ENCODE assay signal across 16 mouse cellular contexts in genomic region chr14:60773476-60773875, GRCm38 (mm10). TPM values are rescaled to one million over a fixed set of nuclear protein-coding genes. Genes with fewer than 3 reads are reported as not detected.
A peak's percentile ranks its signal among the peaks of the same experiment; 100 is the strongest.
DNase-seq lines count a peak whose midpoint lies in the region; ATAC-seq and TF ChIP-seq lines count a peak whose summit lies in the region.
"Had no signal": no experiment of that assay in that cellular context is flagged by ENCODE, and none has a peak within 500 bp of the region (broad histone marks: within the 10 kb centered on the region; RNA-seq: fewer than 3 reads in every experiment).

No protein-coding gene starts in this region.

- no peaks in the 10 kb centered on the region for H3K4me1 ChIP-seq in heart, embryonic 11.5 days (ENCODE audit: control insufficient read depth, insufficient read depth, low read length)
- 0 out of 2 replicates have a peak, but pooled peaks cover 2% of the 10 kb centered on the region for H3K4me1 ChIP-seq in liver, postnatal 0 days (ENCODE audit: insufficient read depth)

- H3K9me3 ChIP-seq in heart, embryonic 11.5 days (replicated peaks; ENCODE audit: control insufficient read depth, low read length) = no peaks in the 10 kb centered on the region
- no peaks in the 10 kb centered on the region for H3K9me3 ChIP-seq in liver, postnatal 0 days (ENCODE audit: low read length)

- H3K27me3 ChIP-seq in heart, embryonic 11.5 days (ENCODE audit: control insufficient read depth, insufficient read depth, low read length) = no peaks in the 10 kb centered on the region
- H3K27me3 ChIP-seq in liver, postnatal 0 days (ENCODE audit: insufficient read depth, low read length) = no peaks in the 10 kb centered on the region

- no peak for TF ChIP-seq EP300 in liver, postnatal 0 days (IDR thresholded peaks at IDR 0.05; ENCODE audit: low read depth)

- H3K36me3 ChIP-seq in heart, embryonic 11.5 days (ENCODE audit: control insufficient read depth, insufficient read depth, low read length) = no peaks in the 10 kb centered on the region
- no peaks in the 10 kb centered on the region for H3K36me3 ChIP-seq in liver, postnatal 0 days (replicated peaks; ENCODE audit: insufficient read depth, low read length)

- TF ChIP-seq CTCF in liver, postnatal 0 days (IDR thresholded peaks at IDR 0.05; ENCODE audit: low read depth) = peak; percentile 47
- peak; percentile 17; the same call in 1 of the 2 replicates for TF ChIP-seq CTCF in brain, embryonic 14.5 days (IDR thresholded peaks at IDR 0.05; ENCODE audit: borderline replicate concordance, extremely low read depth, insufficient read depth, insufficient read length)

- TF ChIP-seq POLR2A in brain, embryonic 14.5 days (IDR thresholded peaks at IDR 0.05; ENCODE audit: borderline replicate concordance, extremely low read depth, insufficient read depth, insufficient read length, poor library complexity, severe bottlenecking) = no peak

- DNase-seq in heart, adult 11 months = peak; percentile 35
- no peak for DNase-seq in liver, postnatal 0 days
- no peak for DNase-seq in liver
- peak; percentile 23 to 26 for DNase-seq in B cell, adult 2 months
- DNase-seq in brain, embryonic 14.5 days (ENCODE audit: low read depth) = no peak
- DNase-seq in frontal cortex, postnatal 25 days (ENCODE audit: low spot score in 2 of 2) = no peak
- DNase-seq in c-Kit-positive CD71-positive TER-119-positive erythroid progenitor cells, embryonic 14.5 days (ENCODE audit: low spot score) = no peak
- DNase-seq: adrenal gland, postnatal 36 days; cerebellum, adult 11-12 months; heart, postnatal 4 days; kidney, postnatal 14 days; left cerebral cortex, postnatal 4 days; lung, adult 18-20 months had no signal

- no peak overlapping the region for H3K4me3 ChIP-seq in heart, embryonic 11.5 days (ENCODE audit: low read depth, low read length)
- H3K4me3 ChIP-seq in liver, postnatal 0 days (ENCODE audit: low read depth, low read length) = no peak overlapping the region

- no peak for ATAC-seq in heart, embryonic 11.5 days (replicated peaks; ENCODE audit: insufficient number of reproducible peaks, low FRiP score, low TSS enrichment)
- ATAC-seq in liver, postnatal 0 days = no peak
- ATAC-seq: inflammation-experienced regulatory T-cells, adult 6 months had no signal

- no peak overlapping the region for H3K27ac ChIP-seq in heart, embryonic 11.5 days (ENCODE audit: low read depth, low read length)
- no peak overlapping the region for H3K27ac ChIP-seq in liver, postnatal 0 days (ENCODE audit: low read depth)

- WGBS in heart, embryonic 11.5 days (ENCODE audit: insufficient replicate concordance) = 78% methylated on average over 2 of the region's 2 CpGs
- 83% methylated on average over 2 of the region's 2 CpGs for WGBS in liver, postnatal 0 days (ENCODE audit: insufficient replicate concordance)

- no peak overlapping the region for H3K9ac ChIP-seq in heart, embryonic 11.5 days (ENCODE audit: low read depth, low read length)
- no peak overlapping the region for H3K9ac ChIP-seq in liver, postnatal 0 days (replicated peaks)

- H3K4me2 ChIP-seq in heart, embryonic 11.5 days = no peak overlapping the region
- no peak overlapping the region for H3K4me2 ChIP-seq in liver, postnatal 0 days (ENCODE audit: low read depth, low read length)

RNA-seq across cellular contexts. Expression of gene C1qtnf9, which starts 5.5 kb away (rescaled TPM):
- polyA plus RNA-seq in heart, embryonic 11.5 days (2014; fragmentation: Nextera tagmentation; extraction: Ambion mirVana) = not detected in 2 replicates
- 0.25 and 0.49 TPM in 2 replicates for polyA plus RNA-seq in liver, postnatal 0 days (2015; fragmentation: Nextera tagmentation; extraction: Ambion mirVana)
- polyA plus RNA-seq in brain, embryonic 14.5 days (2012; rRNA removed) = 0.33 and 0.42 TPM in 2 replicates
- polyA plus RNA-seq: forebrain, embryonic 11.5 days had no signal

RNA-seq across cellular contexts. Expression of gene Mipep, which starts 10.9 kb away (rescaled TPM):
- 26.0 and 29.9 TPM in 2 replicates for polyA plus RNA-seq in heart, embryonic 11.5 days (2014; fragmentation: Nextera tagmentation; extraction: Ambion mirVana)
- 5.6 and 6.1 TPM in 2 replicates for polyA plus RNA-seq in liver, postnatal 0 days (2015; fragmentation: Nextera tagmentation; extraction: Ambion mirVana)
- 13.0 and 13.6 TPM in 2 replicates for polyA plus RNA-seq in brain, embryonic 14.5 days (2012; rRNA removed)

Comparison
In these comparisons a context has a peak if more than half of its experiments do, and no peak if none do; other contexts are left out.
1. DNase-seq: peak in heart, adult 11 months (single experiment) and B cell, adult 2 months (2 of 2); none in liver, postnatal 0 days (single experiment), liver (single experiment), brain, embryonic 14.5 days (single experiment), frontal cortex, postnatal 25 days (0 of 2) and c-Kit-positive CD71-positive TER-119-positive erythroid progenitor cells, embryonic 14.5 days (single experiment).